Mouse (Mus musculus): ENCODE data around the gene Mlxip. TPM values are rescaled to one million over a fixed set of nuclear protein-coding genes. Genes with fewer than 3 reads are reported as not detected.

Gene Mlxip
- polyA plus RNA-seq, 1 experiment from 2014 or later: 11.5 TPM

- Histone ChIP-seq H3K9ac (ENCODE audit: low read length) (no peak overlapping the region), H3K27me3 (replicated peaks; ENCODE audit: control insufficient read depth, insufficient read depth, low read length) (no peaks in the 10 kb centered on the region), H3K4me1 (ENCODE audit: control insufficient read depth, insufficient read depth, low read length) (peaks cover 7% of the 10 kb centered on the region; the same call in 1 of the 2 replicates), H3K27ac (ENCODE audit: low read depth, low read length) (no peak overlapping the region), H3K9me3 (replicated peaks; ENCODE audit: control insufficient read depth, low read length) (no peaks in the 10 kb centered on the region), H3K36me3 (ENCODE audit: control insufficient read depth, insufficient read depth, low read length) (peaks cover 11% of the 10 kb centered on the region), H3K4me2 (ENCODE audit: low read length) (no peak overlapping the region), H3K4me3 (ENCODE audit: low read depth, low read length) (no peak overlapping the region)
- DNase-seq (ENCODE audit: low spot score): no peak
- 57% methylated on average over 8 of the region's 8 CpGs for WGBS
- no peak for ATAC-seq
These were observed 41.6 kb downstream of the Mlxip start for GRCm38 (mm10) chr5:123436071-123436779.

GRCm38 (mm10) chr5:123436780-123437175 lies 42.2 kb downstream of the Mlxip start:
- no peak overlapping the region for H3K4me3 ChIP-seq (ENCODE audit: low read depth, low read length)
- DNase-seq (ENCODE audit: low spot score) (peak; percentile 81), ATAC-seq (no peak)
- H3K27me3 ChIP-seq (replicated peaks; ENCODE audit: control insufficient read depth, insufficient read depth, low read length): no peaks in the 10 kb centered on the region
- peaks cover 11% of the 10 kb centered on the region for H3K36me3 ChIP-seq (ENCODE audit: control insufficient read depth, insufficient read depth, low read length)
- no peak overlapping the region for H3K4me2 ChIP-seq (ENCODE audit: low read length)
- 33% methylated on average over 4 of the region's 4 CpGs for WGBS
- H3K4me1 ChIP-seq (ENCODE audit: control insufficient read depth, insufficient read depth, low read length): peaks cover 6% of the 10 kb centered on the region; the same call in 1 of the 2 replicates
- no peak overlapping the region for H3K27ac ChIP-seq (ENCODE audit: low read depth, low read length)
- H3K9me3 ChIP-seq (replicated peaks; ENCODE audit: control insufficient read depth, low read length): no peaks in the 10 kb centered on the region
- H3K9ac ChIP-seq (ENCODE audit: low read length): no peak overlapping the region

- ATAC-seq: no peak
These were observed 43.8 kb downstream of the Mlxip start for GRCm38 (mm10) chr5:123438381-123438780.

GRCm38 (mm10) chr5:123439312-123439711 lies 44.7 kb downstream of the Mlxip start:
- ATAC-seq (no peak), DNase-seq (ENCODE audit: low spot score) (no peak)
- Histone ChIP-seq H3K27ac (ENCODE audit: low read depth, low read length) (no peak overlapping the region), H3K36me3 (ENCODE audit: control insufficient read depth, insufficient read depth, low read length) (peaks cover 30% of the 10 kb centered on the region), H3K9ac (ENCODE audit: low read length) (no peak overlapping the region), H3K4me1 (ENCODE audit: control insufficient read depth, insufficient read depth, low read length) (no peaks in the 10 kb centered on the region), H3K9me3 (replicated peaks; ENCODE audit: control insufficient read depth, low read length) (no peaks in the 10 kb centered on the region), H3K4me3 (ENCODE audit: low read depth, low read length) (no peak overlapping the region), H3K27me3 (replicated peaks; ENCODE audit: control insufficient read depth, insufficient read depth, low read length) (no peaks in the 10 kb centered on the region), H3K4me2 (ENCODE audit: low read length) (no peak overlapping the region)
- WGBS: 88% methylated on average over 1 of the region's 1 CpGs

More at GRCm38 (mm10) chr5:123438381-123438780, 43.8 kb downstream of the Mlxip start:
- Histone ChIP-seq H3K4me3 (ENCODE audit: low read depth, low read length) (no peak overlapping the region), H3K9me3 (replicated peaks; ENCODE audit: control insufficient read depth, low read length) (no peaks in the 10 kb centered on the region), H3K27me3 (replicated peaks; ENCODE audit: control insufficient read depth, insufficient read depth, low read length) (no peaks in the 10 kb centered on the region), H3K4me2 (ENCODE audit: low read length) (no peak overlapping the region), H3K9ac (ENCODE audit: low read length) (no peak overlapping the region), H3K4me1 (ENCODE audit: control insufficient read depth, insufficient read depth, low read length) (no peaks in the 10 kb centered on the region), H3K36me3 (ENCODE audit: control insufficient read depth, insufficient read depth, low read length) (peaks cover 24% of the 10 kb centered on the region), H3K27ac (ENCODE audit: low read depth, low read length) (no peak overlapping the region)
- 91% methylated on average over 3 of the region's 3 CpGs for WGBS
- no peak for DNase-seq (ENCODE audit: low spot score)

- peak; percentile 39 for DNase-seq (ENCODE audit: low spot score)
These were observed 45.3 kb downstream of the Mlxip start for GRCm38 (mm10) chr5:123439941-123440340.

GRCm38 (mm10) chr5:123440664-123441063 lies 46.1 kb downstream of the Mlxip start:
- no peak for ATAC-seq
- Histone ChIP-seq H3K4me2 (ENCODE audit: low read length) (no peak overlapping the region), H3K27me3 (replicated peaks; ENCODE audit: control insufficient read depth, insufficient read depth, low read length) (no peaks in the 10 kb centered on the region), H3K4me3 (ENCODE audit: low read depth, low read length) (no peak overlapping the region), H3K9ac (ENCODE audit: low read length) (no peak overlapping the region), H3K36me3 (ENCODE audit: control insufficient read depth, insufficient read depth, low read length) (peaks cover 44% of the 10 kb centered on the region), H3K4me1 (ENCODE audit: control insufficient read depth, insufficient read depth, low read length) (no peaks in the 10 kb centered on the region), H3K27ac (ENCODE audit: low read depth, low read length) (no peak overlapping the region), H3K9me3 (replicated peaks; ENCODE audit: control insufficient read depth, low read length) (no peaks in the 10 kb centered on the region)
- no peak for DNase-seq (ENCODE audit: low spot score)
- WGBS: 67% methylated on average over 4 of the region's 4 CpGs

More at GRCm38 (mm10) chr5:123439941-123440340, 45.3 kb downstream of the Mlxip start:
- no peaks in the 10 kb centered on the region for H3K27me3 ChIP-seq (replicated peaks; ENCODE audit: control insufficient read depth, insufficient read depth, low read length)
- no peaks in the 10 kb centered on the region for H3K9me3 ChIP-seq (replicated peaks; ENCODE audit: control insufficient read depth, low read length)
- H3K4me1 ChIP-seq (ENCODE audit: control insufficient read depth, insufficient read depth, low read length): no peaks in the 10 kb centered on the region
- no peak overlapping the region for H3K27ac ChIP-seq (ENCODE audit: low read depth, low read length)
- WGBS: 86% methylated on average over 4 of the region's 4 CpGs
- H3K36me3 ChIP-seq (ENCODE audit: control insufficient read depth, insufficient read depth, low read length): peaks cover 37% of the 10 kb centered on the region
- no peak overlapping the region for H3K9ac ChIP-seq (ENCODE audit: low read length)
- no peak for ATAC-seq
- no peak overlapping the region for H3K4me2 ChIP-seq (ENCODE audit: low read length)
- no peak overlapping the region for H3K4me3 ChIP-seq (ENCODE audit: low read depth, low read length)

GRCm38 (mm10) chr5:123442283-123442682 lies 47.7 kb downstream of the Mlxip start:
- Histone ChIP-seq H3K27me3 (replicated peaks; ENCODE audit: control insufficient read depth, insufficient read depth, low read length) (no peaks in the 10 kb centered on the region), H3K27ac (ENCODE audit: low read depth, low read length) (no peak overlapping the region), H3K9ac (ENCODE audit: low read length) (no peak overlapping the region), H3K36me3 (ENCODE audit: control insufficient read depth, insufficient read depth, low read length) (peaks cover 59% of the 10 kb centered on the region), H3K9me3 (replicated peaks; ENCODE audit: control insufficient read depth, low read length) (no peaks in the 10 kb centered on the region), H3K4me2 (ENCODE audit: low read length) (no peak overlapping the region), H3K4me3 (ENCODE audit: low read depth, low read length) (no peak overlapping the region), H3K4me1 (ENCODE audit: control insufficient read depth, insufficient read depth, low read length) (no peaks in the 10 kb centered on the region)
- no peak for ATAC-seq
- WGBS: 96% methylated on average over 3 of the region's 3 CpGs
- DNase-seq (ENCODE audit: low spot score): no peak

GRCm38 (mm10) chr5:123444069-123444468 lies 49.5 kb downstream of the Mlxip start:
- 50% methylated on average over 4 of the region's 4 CpGs for WGBS
- peaks cover 73% of the 10 kb centered on the region for H3K36me3 ChIP-seq (ENCODE audit: control insufficient read depth, insufficient read depth, low read length)
- ATAC-seq (0 out of 2 replicates have a peak, but pooled peaks have one; percentile 26), DNase-seq (ENCODE audit: low spot score) (peak; percentile 77)
- no peaks in the 10 kb centered on the region for H3K27me3 ChIP-seq (replicated peaks; ENCODE audit: control insufficient read depth, insufficient read depth, low read length)
- no peak overlapping the region for H3K4me3 ChIP-seq (ENCODE audit: low read depth, low read length)
- H3K9me3 ChIP-seq (replicated peaks; ENCODE audit: control insufficient read depth, low read length): no peaks in the 10 kb centered on the region
- H3K27ac ChIP-seq (ENCODE audit: low read depth, low read length): no peak overlapping the region
- H3K4me1 ChIP-seq (ENCODE audit: control insufficient read depth, insufficient read depth, low read length): no peaks in the 10 kb centered on the region
- H3K9ac ChIP-seq (ENCODE audit: low read length): no peak overlapping the region
- H3K4me2 ChIP-seq (ENCODE audit: low read length): no peak overlapping the region

- H3K4me2 ChIP-seq (ENCODE audit: low read length): no peak overlapping the region
- no peaks in the 10 kb centered on the region for H3K27me3 ChIP-seq (replicated peaks; ENCODE audit: control insufficient read depth, insufficient read depth, low read length)
- no peak overlapping the region for H3K27ac ChIP-seq (ENCODE audit: low read depth, low read length)
- H3K9me3 ChIP-seq (replicated peaks; ENCODE audit: control insufficient read depth, low read length): no peaks in the 10 kb centered on the region
- no peaks in the 10 kb centered on the region for H3K4me1 ChIP-seq (ENCODE audit: control insufficient read depth, insufficient read depth, low read length)
- no peak overlapping the region for H3K9ac ChIP-seq (ENCODE audit: low read length)
- DNase-seq (ENCODE audit: low spot score): no peak
- 88% methylated on average over 5 of the region's 5 CpGs for WGBS
- H3K36me3 ChIP-seq (ENCODE audit: control insufficient read depth, insufficient read depth, low read length): peaks cover 81% of the 10 kb centered on the region
- no peak overlapping the region for H3K4me3 ChIP-seq (ENCODE audit: low read depth, low read length)
- ATAC-seq: no peak
These were observed 50.3 kb downstream of the Mlxip start for GRCm38 (mm10) chr5:123444849-123445334.
